Mouse (Mus musculus) hindbrain, embryonic 16.5 days (tissue): ENCODE data around the gene Rin3. TPM values are rescaled to one million over a fixed set of nuclear protein-coding genes. Genes with fewer than 3 reads are reported as not detected.

Experiments
- ATAC-seq: fragments of 200-750 bp; cut with Nextera tagmentation; 2 replicates; pipeline ENCODE4 v1.8.0; 2017; ENCODE audit warnings: moderate TSS enrichment, moderate library complexity
- H3K27ac ChIP-seq: fragments of 300-500 bp; sonication (generic); 2 replicates; pipeline ENCODE4 v1.5.1; 2014; ENCODE audit warnings: low read depth, mild to moderate bottlenecking, control low read depth, low read length, moderate library complexity
- H3K27me3 ChIP-seq: fragments of 300-500 bp; sonication (generic); replicated peaks from 2 replicates; pipeline ENCODE4 v1.6.1; 2014; ENCODE audit warnings: low read length; ENCODE audit not compliant: control insufficient read depth, insufficient read depth
- H3K36me3 ChIP-seq: fragments of 300-500 bp; sonication (generic); 2 replicates; pipeline ENCODE4 v1.6.1; 2014; ENCODE audit warnings: mild to moderate bottlenecking, low read length, moderate library complexity, mixed read lengths; ENCODE audit not compliant: control insufficient read depth, insufficient read depth
- H3K4me1 ChIP-seq: fragments of 300-500 bp; sonication (generic); 2 replicates; pipeline ENCODE4 v1.6.1; 2014; ENCODE audit warnings: low read depth, low read length; ENCODE audit not compliant: control insufficient read depth, insufficient read depth
- H3K4me2 ChIP-seq: fragments of 300-500 bp; sonication (generic); 2 replicates; pipeline ENCODE4 v1.6.1; 2014; ENCODE audit warnings: mild to moderate bottlenecking, low read length, control low read depth, moderate library complexity
- H3K4me3 ChIP-seq: fragments of 300-500 bp; sonication (generic); 2 replicates; pipeline ENCODE4 v1.5.1; 2014; ENCODE audit warnings: mild to moderate bottlenecking, low read length, control low read depth, moderate library complexity
- H3K9ac ChIP-seq: fragments of 300-500 bp; sonication (generic); 2 replicates; pipeline ENCODE4 v1.6.1; 2014; ENCODE audit warnings: low read depth, mild to moderate bottlenecking, control low read depth, low read length, moderate library complexity
- H3K9me3 ChIP-seq: fragments of 300-500 bp; sonication (generic); 2 replicates; pipeline ENCODE4 v1.6.1; 2014; ENCODE audit warnings: mild to moderate bottlenecking, low read length, moderate library complexity; ENCODE audit not compliant: control insufficient read depth
- WGBS: fragments of 180-500 bp; shearing (Covaris S2); extraction: QIAGEN DNeasy Blood & Tissue Kit; methylation state at CpG from one replicate; pipeline ENCODE4 v1.1.7; 2014; 5-methylcytosine and 5-hydroxymethylcytosine counted together
- polyA plus RNA-seq: library from polyadenylated mRNA; unstranded; fragments of >200 nt; fragmentation: Nextera tagmentation; extraction: Ambion mirVana; gene quantifications from 2 replicates; pipeline ENCODE4 v1.2.1, GENCODE M21; 2015

Gene Rin3
- polyA plus RNA-seq, 1 experiment from 2014 or later, result 2.6 TPM

DNA sequence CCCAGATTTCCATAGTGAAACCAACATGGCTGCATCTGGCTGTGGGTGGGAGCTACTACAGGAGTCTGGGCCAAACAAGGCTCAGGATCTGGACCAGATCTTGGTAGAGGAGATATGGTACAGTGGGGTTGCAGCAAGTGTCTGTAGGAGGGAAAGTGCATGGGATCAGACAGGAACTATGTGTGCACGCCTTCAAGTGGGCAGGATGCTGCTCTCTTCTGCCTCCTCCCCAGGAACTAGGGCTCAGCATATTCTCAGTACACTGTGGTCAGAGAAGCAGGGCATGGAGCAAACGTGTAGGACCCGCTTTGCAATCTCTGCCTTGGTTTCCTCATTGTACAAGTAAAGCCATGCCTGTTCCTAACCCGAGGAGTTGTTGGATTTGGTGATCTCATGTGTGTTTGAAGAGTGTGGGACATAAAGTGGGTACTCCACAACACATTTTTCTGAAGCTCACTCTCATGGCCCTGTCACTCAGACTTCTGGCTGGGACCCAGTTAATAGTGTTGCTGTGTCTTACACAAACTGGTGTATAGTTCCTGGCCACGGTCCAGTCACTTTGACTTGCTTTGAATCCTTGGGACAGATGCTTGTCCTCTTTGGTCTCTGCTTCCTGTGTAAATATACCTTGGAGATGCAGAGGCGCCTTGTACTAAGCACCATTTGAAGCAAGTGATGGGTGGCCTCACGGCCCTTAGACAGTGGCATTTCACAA, 9.8 kb downstream of the Rin3 start:
- Histone ChIP-seq H3K27ac (no peak overlapping the region), H3K27me3 (no peaks in the 10 kb centered on the region), H3K4me2 (no peak overlapping the region), H3K36me3 (no peaks in the 10 kb centered on the region), H3K4me1 (no peaks in the 10 kb centered on the region), H3K4me3 (no peak overlapping the region), H3K9ac (no peak overlapping the region), H3K9me3 (no peaks in the 10 kb centered on the region)
- WGBS, result 85% methylated on average over 7 of the region's 7 CpGs
- ATAC-seq, result no peak

DNA sequence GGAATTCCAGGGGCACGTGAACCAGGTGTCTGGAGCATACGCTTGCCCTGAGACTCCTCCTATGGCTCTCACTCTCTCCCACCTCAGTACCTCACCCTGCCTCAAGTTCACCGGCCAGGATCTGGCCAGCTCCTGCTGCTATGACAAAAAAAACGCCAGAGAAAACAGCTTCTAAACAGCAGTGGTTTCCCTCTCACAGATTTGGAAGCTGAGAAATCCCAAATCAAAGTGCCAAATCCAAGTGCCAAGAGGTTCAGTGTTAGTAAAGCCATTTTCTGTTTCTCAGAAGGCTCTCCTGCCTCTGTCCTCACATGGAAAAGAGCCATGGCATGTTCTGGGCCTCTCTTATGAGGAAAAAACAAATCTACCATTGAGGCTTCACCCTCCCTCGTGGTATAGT, 11.8 kb downstream of the Rin3 start:
- H3K4me2 ChIP-seq, result no peak overlapping the region

GRCm38 (mm10) chr12:102295230-102295629, 12.4 kb downstream of the Rin3 start:
- H3K9ac ChIP-seq, result no peak overlapping the region
- no peak overlapping the region for H3K4me3 ChIP-seq
- 61% methylated on average over 7 of the region's 7 CpGs for whole genome bisulfite sequencing
- H3K9me3 ChIP-seq, result no peaks in the 10 kb centered on the region
- no peaks in the 10 kb centered on the region for H3K36me3 ChIP-seq
- no peak overlapping the region for H3K27ac ChIP-seq
- H3K4me2 ChIP-seq, result no peak overlapping the region
- no peaks in the 10 kb centered on the region for H3K4me1 ChIP-seq
- no peaks in the 10 kb centered on the region for H3K27me3 ChIP-seq
- ATAC-seq, result 0 out of 2 replicates have a peak, but pooled peaks have one; percentile 4

More for the DNA sequence above, 11.8 kb downstream of the Rin3 start:
- 80% methylated on average over 5 of the region's 5 CpGs for WGBS
- no peak overlapping the region for H3K4me3 ChIP-seq
- no peak overlapping the region for H3K27ac ChIP-seq
- no peaks in the 10 kb centered on the region for H3K36me3 ChIP-seq
- no peaks in the 10 kb centered on the region for H3K4me1 ChIP-seq
- H3K9me3 ChIP-seq, result no peaks in the 10 kb centered on the region
- H3K27me3 ChIP-seq, result no peaks in the 10 kb centered on the region
- H3K9ac ChIP-seq, result no peak overlapping the region
- ATAC-seq, result no peak

DNA sequence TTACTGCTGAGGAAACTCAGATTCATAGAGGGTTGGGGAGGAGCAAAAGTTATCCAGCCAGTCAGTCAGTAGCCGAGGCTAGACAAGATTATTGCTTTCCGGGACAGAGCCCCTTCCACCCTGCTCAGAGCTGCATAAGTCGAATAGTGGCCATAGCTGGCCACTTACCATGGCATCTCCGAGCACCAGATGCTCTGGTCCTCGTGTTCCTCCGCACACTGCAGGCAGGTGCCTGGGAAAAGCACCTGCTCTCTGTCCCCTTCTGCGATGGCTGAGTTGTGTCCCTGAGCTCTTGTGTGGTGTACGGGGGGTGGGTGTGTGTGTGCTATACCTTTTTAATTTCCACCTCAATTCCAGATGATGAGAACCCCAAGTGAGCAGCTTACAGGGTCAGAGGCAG, 12.8 kb downstream of the Rin3 start:
- Histone ChIP-seq H3K36me3 (no peaks in the 10 kb centered on the region), H3K9me3 (no peaks in the 10 kb centered on the region), H3K9ac (no peak overlapping the region), H3K27me3 (no peaks in the 10 kb centered on the region), H3K4me3 (no peak overlapping the region), H3K27ac (no peak overlapping the region), H3K4me1 (no peaks in the 10 kb centered on the region), H3K4me2 (no peak overlapping the region)
- 88% methylated on average over 8 of the region's 8 CpGs for WGBS
- ATAC-seq, result no peak

GRCm38 (mm10) chr12:102296361-102296760, 13.5 kb downstream of the Rin3 start:
- ATAC-seq, result no peak
- Histone ChIP-seq H3K4me1 (no peaks in the 10 kb centered on the region), H3K4me3 (no peak overlapping the region), H3K9me3 (no peaks in the 10 kb centered on the region), H3K36me3 (no peaks in the 10 kb centered on the region), H3K27me3 (no peaks in the 10 kb centered on the region), H3K9ac (no peak overlapping the region), H3K4me2 (no peak overlapping the region), H3K27ac (no peak overlapping the region)
- WGBS, result 78% methylated on average over 1 of the region's 1 CpGs

GRCm38 (mm10) chr12:102296967-102297366, 14.1 kb downstream of the Rin3 start:
- Histone ChIP-seq H3K4me1 (no peaks in the 10 kb centered on the region), H3K4me2 (no peak overlapping the region), H3K27me3 (no peaks in the 10 kb centered on the region), H3K27ac (no peak overlapping the region), H3K9me3 (no peaks in the 10 kb centered on the region), H3K36me3 (no peaks in the 10 kb centered on the region), H3K9ac (no peak overlapping the region), H3K4me3 (no peak overlapping the region)
- ATAC-seq, result no peak
- WGBS, result 78% methylated on average over 4 of the region's 4 CpGs

DNA sequence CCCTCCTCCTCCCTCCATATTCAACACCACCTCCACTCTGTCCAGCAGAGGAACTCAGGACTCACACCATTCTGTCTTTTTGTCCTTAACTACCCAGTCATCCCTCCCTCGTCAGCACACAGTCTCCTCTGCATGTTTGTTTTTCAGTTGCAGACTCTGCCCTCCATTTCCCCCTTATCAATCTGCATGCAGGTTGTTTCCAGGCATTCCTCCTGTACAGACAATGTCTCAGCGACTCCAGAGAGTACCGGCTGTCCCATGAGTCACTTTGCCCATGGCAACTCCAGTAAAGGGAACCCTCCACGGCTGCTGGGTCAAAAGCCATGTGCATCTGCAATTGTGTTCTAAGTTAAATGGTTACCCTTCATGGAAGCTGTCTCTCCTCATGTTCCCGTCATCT, 16.4 kb downstream of the Rin3 start:
- no peaks in the 10 kb centered on the region for H3K9me3 ChIP-seq

DNA sequence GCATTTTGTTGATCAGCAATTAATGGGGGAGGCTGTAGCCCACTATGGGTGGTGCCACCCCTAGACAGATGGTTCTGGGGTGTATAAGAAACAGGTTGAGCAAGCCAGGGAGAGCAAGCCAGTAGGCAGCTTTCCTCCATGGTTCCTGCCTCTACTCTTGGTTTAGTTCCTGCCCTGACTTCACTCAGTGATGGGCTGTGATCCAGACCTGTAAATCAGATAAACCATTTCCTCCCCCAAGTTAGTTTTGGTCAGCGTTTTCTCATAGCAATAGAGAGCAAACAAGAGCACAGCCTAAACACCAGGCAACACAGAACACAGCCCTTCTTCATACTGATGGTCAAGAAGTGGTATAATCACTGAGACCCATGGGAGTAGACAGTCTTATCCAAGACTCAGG, 18.7 kb downstream of the Rin3 start:
- no peak overlapping the region for H3K4me2 ChIP-seq
- H3K27ac ChIP-seq, result no peak overlapping the region
- H3K4me3 ChIP-seq, result no peak overlapping the region
- ATAC-seq, result no peak
- no peaks in the 10 kb centered on the region for H3K9me3 ChIP-seq
- WGBS, result 90% methylated on average over 1 of the region's 1 CpGs
- H3K27me3 ChIP-seq, result no peaks in the 10 kb centered on the region
- no peaks in the 10 kb centered on the region for H3K36me3 ChIP-seq
- no peak overlapping the region for H3K9ac ChIP-seq
- H3K4me1 ChIP-seq, result peaks cover 18% of the 10 kb centered on the region

More for the DNA sequence above, 16.4 kb downstream of the Rin3 start:
- Histone ChIP-seq H3K36me3 (no peaks in the 10 kb centered on the region), H3K4me2 (no peak overlapping the region), H3K27ac (no peak overlapping the region), H3K4me3 (no peak overlapping the region), H3K9ac (no peak overlapping the region), H3K4me1 (peaks cover 6% of the 10 kb centered on the region), H3K27me3 (no peaks in the 10 kb centered on the region)
- 61% methylated on average over 5 of the region's 5 CpGs for WGBS
- no peak for ATAC-seq

DNA sequence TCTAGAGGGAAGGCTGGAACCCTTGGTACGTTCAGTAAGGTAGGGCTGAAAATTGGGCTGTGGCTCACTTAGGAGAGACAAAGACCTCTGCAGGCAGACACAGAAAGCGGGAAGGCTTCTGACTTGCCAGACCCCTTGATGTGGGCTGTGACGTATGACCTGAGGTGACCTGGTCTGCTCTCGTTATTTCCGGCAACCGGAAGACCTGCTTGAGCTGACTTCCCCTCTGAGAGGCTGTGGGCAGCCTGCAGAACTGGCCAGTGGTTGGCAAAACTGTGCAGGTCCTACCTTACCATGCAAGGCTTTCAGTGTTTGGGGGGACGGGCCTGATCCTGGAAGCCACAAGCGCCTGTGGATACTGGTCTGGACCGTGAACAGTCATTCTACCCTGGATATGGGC, 19.5 kb downstream of the Rin3 start:
- no peak for ATAC-seq
- H3K4me3 ChIP-seq, result no peak overlapping the region
- H3K36me3 ChIP-seq, result no peaks in the 10 kb centered on the region
- H3K27me3 ChIP-seq, result no peaks in the 10 kb centered on the region
- H3K27ac ChIP-seq, result 0 out of 2 replicates have a peak overlapping the region, but pooled peaks have one; percentile 10
- no peaks in the 10 kb centered on the region for H3K9me3 ChIP-seq
- no peak overlapping the region for H3K9ac ChIP-seq
- H3K4me2 ChIP-seq, result no peak overlapping the region
- peaks cover 18% of the 10 kb centered on the region for H3K4me1 ChIP-seq
- 77% methylated on average over 9 of the region's 9 CpGs for WGBS
